Mouse (Mus musculus): Measurements from ENCODE around the gene Slc12a8. TPM values are rescaled to one million over a fixed set of nuclear protein-coding genes. Genes with fewer than 3 reads are reported as not detected.
A peak's percentile ranks its signal among the peaks of the same experiment; 100 is the strongest.

The Slc12a8 gene
- polyA plus RNA-seq, 1 experiment from 2014 or later, result 1.8 TPM

GRCm38 (mm10) chr16:33558121-33558520 lies 41.0 kb downstream of the Slc12a8 start:
- Histone ChIP-seq H3K36me3 (ENCODE audit: control insufficient read depth, insufficient read depth, low read length) (no peaks in the 10 kb centered on the region), H3K4me1 (ENCODE audit: control insufficient read depth, insufficient read depth, low read length) (peaks cover 13% of the 10 kb centered on the region; the same call in 1 of the 2 replicates), H3K9ac (replicated peaks; ENCODE audit: low read depth, low read length) (no peak overlapping the region), H3K4me3 (ENCODE audit: low read depth, low read length) (no peak overlapping the region), H3K27me3 (ENCODE audit: control insufficient read depth, insufficient read depth, low read length) (no peaks in the 10 kb centered on the region), H3K9me3 (ENCODE audit: control insufficient read depth, low read depth, low read length) (no peaks in the 10 kb centered on the region), H3K27ac (ENCODE audit: low read length) (no peak overlapping the region), H3K4me2 (replicated peaks; ENCODE audit: low read depth, low read length) (no peak overlapping the region)
- ATAC-seq (ENCODE audit: insufficient number of reproducible peaks, insufficient read depth, low FRiP score, low read depth), result no peak
- WGBS, result 86% methylated on average over 12 of the region's 12 CpGs

GRCm38 (mm10) chr16:33560281-33560680 lies 43.2 kb downstream of the Slc12a8 start:
- Histone ChIP-seq H3K27ac (ENCODE audit: low read length) (no peak overlapping the region), H3K4me2 (replicated peaks; ENCODE audit: low read depth, low read length) (no peak overlapping the region), H3K27me3 (ENCODE audit: control insufficient read depth, insufficient read depth, low read length) (no peaks in the 10 kb centered on the region), H3K36me3 (ENCODE audit: control insufficient read depth, insufficient read depth, low read length) (no peaks in the 10 kb centered on the region), H3K4me3 (ENCODE audit: low read depth, low read length) (no peak overlapping the region), H3K9me3 (ENCODE audit: control insufficient read depth, low read depth, low read length) (no peaks in the 10 kb centered on the region), H3K4me1 (ENCODE audit: control insufficient read depth, insufficient read depth, low read length) (peaks cover 14% of the 10 kb centered on the region), H3K9ac (replicated peaks; ENCODE audit: low read depth, low read length) (no peak overlapping the region)
- WGBS, result 10% methylated on average over 6 of the region's 6 CpGs
- peak; percentile 24 for ATAC-seq (ENCODE audit: insufficient number of reproducible peaks, insufficient read depth, low FRiP score, low read depth)

GRCm38 (mm10) chr16:33561308-33562009 lies 44.3 kb downstream of the Slc12a8 start:
- Histone ChIP-seq H3K4me2 (replicated peaks; ENCODE audit: low read depth, low read length) (no peak overlapping the region), H3K4me3 (ENCODE audit: low read depth, low read length) (no peak overlapping the region), H3K27me3 (ENCODE audit: control insufficient read depth, insufficient read depth, low read length) (no peaks in the 10 kb centered on the region), H3K27ac (ENCODE audit: low read length) (no peak overlapping the region), H3K36me3 (ENCODE audit: control insufficient read depth, insufficient read depth, low read length) (no peaks in the 10 kb centered on the region), H3K4me1 (ENCODE audit: control insufficient read depth, insufficient read depth, low read length) (peaks cover 14% of the 10 kb centered on the region), H3K9me3 (ENCODE audit: control insufficient read depth, low read depth, low read length) (no peaks in the 10 kb centered on the region), H3K9ac (replicated peaks; ENCODE audit: low read depth, low read length) (no peak overlapping the region; the same call in 1 of the 2 replicates)
- 87% methylated on average over 12 of the region's 12 CpGs for WGBS
- no peak for ATAC-seq (ENCODE audit: insufficient number of reproducible peaks, insufficient read depth, low FRiP score, low read depth)

GRCm38 (mm10) chr16:33562874-33563537 lies 45.9 kb downstream of the Slc12a8 start:
- Histone ChIP-seq H3K27ac (ENCODE audit: low read length) (peak overlapping the region; percentile 84), H3K9ac (replicated peaks; ENCODE audit: low read depth, low read length) (no peak overlapping the region), H3K4me2 (replicated peaks; ENCODE audit: low read depth, low read length) (no peak overlapping the region), H3K9me3 (ENCODE audit: control insufficient read depth, low read depth, low read length) (no peaks in the 10 kb centered on the region), H3K4me1 (ENCODE audit: control insufficient read depth, insufficient read depth, low read length) (peaks cover 14% of the 10 kb centered on the region), H3K27me3 (ENCODE audit: control insufficient read depth, insufficient read depth, low read length) (no peaks in the 10 kb centered on the region), H3K4me3 (ENCODE audit: low read depth, low read length) (no peak overlapping the region), H3K36me3 (ENCODE audit: control insufficient read depth, insufficient read depth, low read length) (no peaks in the 10 kb centered on the region)
- ATAC-seq (ENCODE audit: insufficient number of reproducible peaks, insufficient read depth, low FRiP score, low read depth), result peak; percentile 76
- 40% methylated on average over 12 of the region's 12 CpGs for WGBS

- 25% methylated on average over 5 of the region's 5 CpGs for WGBS
- Histone ChIP-seq H3K4me1 (ENCODE audit: control insufficient read depth, insufficient read depth, low read length) (peaks cover 18% of the 10 kb centered on the region), H3K27me3 (ENCODE audit: control insufficient read depth, insufficient read depth, low read length) (no peaks in the 10 kb centered on the region), H3K9ac (replicated peaks; ENCODE audit: low read depth, low read length) (no peak overlapping the region), H3K4me2 (replicated peaks; ENCODE audit: low read depth, low read length) (no peak overlapping the region), H3K27ac (ENCODE audit: low read length) (peak overlapping the region; percentile 84), H3K4me3 (ENCODE audit: low read depth, low read length) (no peak overlapping the region), H3K36me3 (ENCODE audit: control insufficient read depth, insufficient read depth, low read length) (no peaks in the 10 kb centered on the region), H3K9me3 (ENCODE audit: control insufficient read depth, low read depth, low read length) (no peaks in the 10 kb centered on the region)
- ATAC-seq (ENCODE audit: insufficient number of reproducible peaks, insufficient read depth, low FRiP score, low read depth), result peak; percentile 80; the same call in 1 of the 2 replicates
These were observed 46.4 kb downstream of the Slc12a8 start for GRCm38 (mm10) chr16:33563538-33564013.

GRCm38 (mm10) chr16:33566467-33566866 lies 49.3 kb downstream of the Slc12a8 start:
- 88% methylated on average over 10 of the region's 10 CpGs for WGBS
- Histone ChIP-seq H3K27me3 (ENCODE audit: control insufficient read depth, insufficient read depth, low read length) (no peaks in the 10 kb centered on the region), H3K4me3 (ENCODE audit: low read depth, low read length) (no peak overlapping the region), H3K27ac (ENCODE audit: low read length) (no peak overlapping the region), H3K4me1 (ENCODE audit: control insufficient read depth, insufficient read depth, low read length) (peaks cover 14% of the 10 kb centered on the region), H3K4me2 (replicated peaks; ENCODE audit: low read depth, low read length) (no peak overlapping the region), H3K36me3 (ENCODE audit: control insufficient read depth, insufficient read depth, low read length) (no peaks in the 10 kb centered on the region), H3K9me3 (ENCODE audit: control insufficient read depth, low read depth, low read length) (no peaks in the 10 kb centered on the region), H3K9ac (replicated peaks; ENCODE audit: low read depth, low read length) (no peak overlapping the region)
- no peak for ATAC-seq (ENCODE audit: insufficient number of reproducible peaks, insufficient read depth, low FRiP score, low read depth)

GRCm38 (mm10) chr16:33567736-33568135 lies 50.6 kb downstream of the Slc12a8 start:
- 71% methylated on average over 4 of the region's 4 CpGs for WGBS
- Histone ChIP-seq H3K9me3 (ENCODE audit: control insufficient read depth, low read depth, low read length) (no peaks in the 10 kb centered on the region), H3K36me3 (ENCODE audit: control insufficient read depth, insufficient read depth, low read length) (no peaks in the 10 kb centered on the region), H3K4me2 (replicated peaks; ENCODE audit: low read depth, low read length) (no peak overlapping the region), H3K4me1 (ENCODE audit: control insufficient read depth, insufficient read depth, low read length) (peaks cover 9% of the 10 kb centered on the region), H3K9ac (replicated peaks; ENCODE audit: low read depth, low read length) (no peak overlapping the region), H3K27ac (ENCODE audit: low read length) (no peak overlapping the region), H3K4me3 (ENCODE audit: low read depth, low read length) (no peak overlapping the region), H3K27me3 (ENCODE audit: control insufficient read depth, insufficient read depth, low read length) (no peaks in the 10 kb centered on the region)
- ATAC-seq (ENCODE audit: insufficient number of reproducible peaks, insufficient read depth, low FRiP score, low read depth), result no peak

- Histone ChIP-seq H3K4me2 (replicated peaks; ENCODE audit: low read depth, low read length) (no peak overlapping the region), H3K4me1 (ENCODE audit: control insufficient read depth, insufficient read depth, low read length) (peaks cover 4% of the 10 kb centered on the region), H3K9me3 (ENCODE audit: control insufficient read depth, low read depth, low read length) (no peaks in the 10 kb centered on the region), H3K27ac (ENCODE audit: low read length) (no peak overlapping the region), H3K4me3 (ENCODE audit: low read depth, low read length) (no peak overlapping the region), H3K9ac (replicated peaks; ENCODE audit: low read depth, low read length) (no peak overlapping the region), H3K36me3 (ENCODE audit: control insufficient read depth, insufficient read depth, low read length) (no peaks in the 10 kb centered on the region), H3K27me3 (ENCODE audit: control insufficient read depth, insufficient read depth, low read length) (no peaks in the 10 kb centered on the region)
- 74% methylated on average over 12 of the region's 12 CpGs for WGBS
- no peak for ATAC-seq (ENCODE audit: insufficient number of reproducible peaks, insufficient read depth, low FRiP score, low read depth)
These were observed 51.3 kb downstream of the Slc12a8 start for GRCm38 (mm10) chr16:33568269-33569016.

Data from stomach, embryonic 14.5 days (tissue).